Comparison of ENCODE assay signal across 15 mouse cellular contexts in the genomic region with DNA sequence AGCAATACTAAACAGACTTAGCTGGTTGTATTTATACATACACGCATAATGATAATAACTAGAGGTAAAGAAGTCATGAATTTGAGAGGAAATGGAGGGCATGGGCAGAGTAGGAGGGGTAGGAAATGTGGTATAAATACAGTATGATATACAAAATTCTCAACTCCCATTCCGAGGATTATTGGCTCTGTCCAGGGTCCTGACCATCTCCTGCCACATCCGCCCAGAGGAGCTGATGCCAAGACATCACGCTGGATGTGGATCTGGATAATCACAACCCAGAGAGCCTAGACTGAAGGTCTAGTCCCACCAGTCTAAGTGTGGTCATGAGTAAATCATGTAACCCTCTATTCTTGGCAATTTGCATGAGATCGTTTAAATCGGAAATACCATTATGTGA.
DNase-seq lines count a peak whose midpoint lies in the region; ATAC-seq lines count a peak whose summit lies in the region.
"Had no signal": no experiment of that assay in that cellular context is flagged by ENCODE, and none has a peak within 500 bp of the region (broad histone marks: within the 10 kb centered on the region; RNA-seq: fewer than 3 reads in every experiment).

No protein-coding gene starts in this region.

- peak; percentile 75 for DNase-seq in intestine, embryonic 14.5 days (ENCODE audit: low spot score)
- peak; percentile 10 for DNase-seq in 3T3-L1 (ENCODE audit: low read depth, low spot score)
- peak; percentile 25 for DNase-seq in R1 (ENCODE audit: low read depth, low spot score)
- peak; percentile 24 for DNase-seq in hindlimb bud, embryonic 11.5 days (ENCODE audit: extremely low spot score, low read depth, low spot score)
- no peak for DNase-seq in thymus, adult 18-20 months
- DNase-seq in left cerebral cortex, postnatal 4 days = no peak
- DNase-seq: cerebellum, postnatal 36 days; heart, adult 2 months; layer of hippocampus, adult 9-11 months; lung, adult 18-20 months had no signal

- no peak overlapping the region for H3K4me2 ChIP-seq in intestine, embryonic 14.5 days (ENCODE audit: low read length)
- no peak overlapping the region for H3K4me2 ChIP-seq in intestine, embryonic 16.5 days (ENCODE audit: low read depth, low read length)

- H3K36me3 ChIP-seq in intestine, embryonic 14.5 days (ENCODE audit: control insufficient read depth, insufficient read depth, low read length) = no peaks in the 10 kb centered on the region
- H3K36me3 ChIP-seq in intestine, embryonic 16.5 days (ENCODE audit: control insufficient read depth, insufficient read depth, low read length) = no peaks in the 10 kb centered on the region
- H3K36me3 ChIP-seq: midbrain, embryonic 10.5 days had no signal

- H3K27me3 ChIP-seq in intestine, embryonic 14.5 days (replicated peaks; ENCODE audit: control insufficient read depth, insufficient read depth, low read length) = no peaks in the 10 kb centered on the region
- no peaks in the 10 kb centered on the region for H3K27me3 ChIP-seq in intestine, embryonic 16.5 days (replicated peaks; ENCODE audit: control insufficient read depth, insufficient read depth, low read length)
- H3K27me3 ChIP-seq: Patski had no signal

- no peaks in the 10 kb centered on the region for H3K4me1 ChIP-seq in intestine, embryonic 14.5 days (replicated peaks; ENCODE audit: control insufficient read depth, insufficient read depth, low read length)
- no peaks in the 10 kb centered on the region for H3K4me1 ChIP-seq in intestine, embryonic 16.5 days (ENCODE audit: control insufficient read depth, insufficient read depth, low read length)
- H3K4me1 ChIP-seq: midbrain, embryonic 10.5 days had no signal

- H3K9me3 ChIP-seq in intestine, embryonic 14.5 days (ENCODE audit: control insufficient read depth, low read length) = no peaks in the 10 kb centered on the region
- H3K9me3 ChIP-seq in intestine, embryonic 16.5 days (ENCODE audit: control insufficient read depth, low read length) = no peaks in the 10 kb centered on the region
- H3K9me3 ChIP-seq: midbrain, embryonic 10.5 days had no signal

- no peak overlapping the region for H3K27ac ChIP-seq in intestine, embryonic 14.5 days (ENCODE audit: low read depth)
- no peak overlapping the region for H3K27ac ChIP-seq in intestine, embryonic 16.5 days (ENCODE audit: low read length)
- H3K27ac ChIP-seq: heart, adult 2 months; midbrain, embryonic 10.5 days had no signal

- no peak for ATAC-seq in intestine, embryonic 14.5 days (replicated peaks; ENCODE audit: low FRiP score, low TSS enrichment, low read depth)
- ATAC-seq in intestine, embryonic 16.5 days = no peak
- no peak for ATAC-seq in megakaryocyte, adult 5-6 weeks (ENCODE audit: poor library complexity, severe bottlenecking)
- ATAC-seq: CD4-positive, CD25-positive, alpha-beta regulatory T cell, adult 4 months; Patski had no signal

- intact Hi-C loops in left cerebral cortex, postnatal 4 days (cut with DNase I) = no loop called here

- no peak overlapping the region for H3K4me3 ChIP-seq in intestine, embryonic 14.5 days (ENCODE audit: low read depth, low read length)
- no peak overlapping the region for H3K4me3 ChIP-seq in intestine, embryonic 16.5 days (ENCODE audit: low read length)
- H3K4me3 ChIP-seq: heart, adult 2 months; midbrain, embryonic 10.5 days had no signal

- H3K9ac ChIP-seq in intestine, embryonic 14.5 days (ENCODE audit: low read length) = no peak overlapping the region
- no peak overlapping the region for H3K9ac ChIP-seq in intestine, embryonic 16.5 days (ENCODE audit: low read depth, low read length)

- WGBS in intestine, embryonic 14.5 days = 51% methylated on average over 6 of the region's 6 CpGs
- WGBS in intestine, embryonic 16.5 days = 49% methylated on average over 6 of the region's 6 CpGs

Comparison
In these comparisons a context has a peak if more than half of its experiments do, and no peak if none do; other contexts are left out.
1. DNase-seq: peak in intestine, embryonic 14.5 days (single experiment), 3T3-L1 (single experiment), R1 (single experiment) and hindlimb bud, embryonic 11.5 days (single experiment); none in thymus, adult 18-20 months (0 of 2) and left cerebral cortex, postnatal 4 days (single experiment).